Mouse (Mus musculus): ENCODE data around the gene Macc1.

The Macc1 gene

DNA sequence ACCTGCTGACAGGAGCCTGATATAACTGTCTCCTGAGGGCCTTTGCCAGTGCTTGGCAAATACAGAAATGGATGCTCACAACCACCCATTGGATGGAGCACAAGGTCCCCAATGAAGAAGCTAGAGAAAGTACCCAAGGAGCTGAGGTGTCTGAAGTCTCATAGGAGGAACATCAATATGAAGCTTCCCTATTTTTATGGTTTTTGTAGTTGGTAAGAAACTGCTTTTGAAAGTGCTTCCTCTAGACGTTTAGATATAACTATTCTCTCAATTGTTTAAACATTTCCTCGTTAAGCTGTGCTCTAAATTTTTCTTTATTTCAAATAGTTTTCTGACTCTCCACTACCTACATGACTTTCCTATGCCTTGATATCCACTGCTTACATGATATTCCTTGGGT, 169.2 kb downstream of the Macc1 start:
- DNase-seq (ENCODE audit: inconsistent age in 2 of 2, low spot score in 1 of 2), result no peak

DNA sequence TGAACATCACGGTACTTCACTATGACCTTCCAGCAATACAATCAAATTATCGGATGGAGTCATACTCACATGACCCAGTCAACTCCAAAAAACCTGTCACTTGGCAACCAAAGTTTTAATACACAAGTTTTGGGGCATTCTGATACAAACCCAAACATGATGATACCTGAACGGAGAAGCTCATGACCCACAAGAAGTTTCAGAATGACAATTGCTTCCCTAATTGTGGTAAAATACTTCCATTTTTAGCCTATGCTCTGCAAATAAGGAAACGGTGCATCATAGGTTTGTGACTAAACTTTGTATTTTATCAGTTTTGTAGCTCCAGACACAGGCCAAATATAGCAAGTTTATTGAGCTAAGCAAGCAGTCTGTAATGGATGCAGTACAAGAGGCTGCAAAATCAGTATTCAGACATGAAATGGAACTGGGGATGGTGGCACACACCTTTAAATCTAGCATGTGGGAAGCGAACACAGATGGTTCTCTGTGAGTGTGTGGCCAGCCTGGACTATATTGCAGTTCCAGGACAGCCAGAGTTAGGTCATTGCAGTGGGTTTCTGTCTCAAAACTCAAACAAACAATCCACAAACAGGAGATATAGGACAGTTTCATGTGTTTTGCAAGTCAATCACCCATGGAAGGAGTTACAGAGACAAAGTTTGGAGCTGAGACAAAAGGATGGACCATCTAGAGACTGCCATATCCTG, 170.0 kb downstream of the Macc1 start:
- DNase-seq (ENCODE audit: inconsistent age in 2 of 2, low spot score in 1 of 2), result no peak

DNA sequence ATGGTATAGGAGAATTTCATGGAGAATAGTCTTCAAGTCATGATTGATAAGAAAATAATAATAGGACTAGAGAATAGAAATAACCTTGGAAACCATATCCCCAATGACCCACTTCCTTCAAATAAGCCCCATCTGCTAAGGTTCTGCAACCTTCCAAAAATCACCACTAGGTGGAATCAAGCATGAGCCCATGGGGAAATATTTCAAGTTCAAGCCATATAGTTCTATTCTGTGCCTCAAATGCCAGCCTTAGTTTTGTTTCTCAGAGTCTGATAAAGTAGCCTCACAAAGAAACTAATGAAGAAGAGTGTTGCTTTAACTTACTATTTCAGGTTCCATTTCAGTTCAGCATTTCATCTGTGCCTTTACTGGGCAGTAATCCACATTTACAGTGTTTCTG, 197.1 kb downstream of the Macc1 start:
- no peak for DNase-seq (ENCODE audit: inconsistent age in 2 of 2, low spot score in 1 of 2)

Measured in adrenal gland, adult (tissue).